Mouse (Mus musculus) layer of hippocampus, adult 2 months (tissue): ENCODE measurements at regions not wholly inside any gene's neighbourhood (a gene's known extent, or its start where the extent isn't known, plus 50 kb on each side); places are given as distances from the start of the nearest gene placed in this dataset.

Source experiments
- DNase-seq, 2 experiments: peaks; one replicate each; pipeline ENCODE4 v3.0.0; 2022; ENCODE audit warnings: low spot score in 2 of 2
- H3K27ac ChIP-seq: fragments of 200-600 bp; 2 replicates; pipeline ENCODE4 v1.8.1; 2022
- H3K4me3 ChIP-seq: fragments of 200-600 bp; 2 replicates; pipeline ENCODE4 v1.8.1; 2022; ENCODE audit warnings: mild to moderate bottlenecking
- CTCF ChIP-seq: fragments of 200-600 bp; conservative IDR thresholded peaks from 2 replicates; pipeline ENCODE4 v1.8.1; 2022; ENCODE audit warnings: antibody characterized with exemption, mild to moderate bottlenecking, moderate library complexity
- microRNA-seq, 2 experiments: library from miRNA; unstranded; fragments of <30 nt; microRNA quantifications; one replicate each; pipeline ENCODE4 v1.2.0; 2021

DNA sequence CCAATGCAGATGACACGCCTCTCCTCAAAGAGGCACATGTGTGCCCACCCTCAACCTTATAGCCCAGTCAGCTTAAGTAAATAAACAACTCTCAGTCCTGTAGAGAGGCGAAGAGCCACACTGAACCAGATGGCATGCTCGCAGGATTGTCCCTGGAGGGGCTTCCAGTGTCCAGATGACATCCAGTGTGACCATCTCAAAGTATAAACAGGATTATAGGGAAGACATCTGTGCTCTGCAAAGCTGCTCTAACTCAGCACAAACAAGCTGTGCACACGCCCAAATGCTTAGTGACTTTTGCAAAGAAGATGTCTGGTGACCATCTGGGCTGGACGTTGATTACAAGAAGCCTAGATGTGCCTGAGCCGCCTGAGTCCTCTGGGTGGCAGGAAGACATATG is 58.8 kb upstream of the Sdk1 start:
- DNase-seq: no peak
- TF ChIP-seq CTCF: no peak
- Histone ChIP-seq H3K4me3 (no peak overlapping the region), H3K27ac (no peak overlapping the region)

- TF ChIP-seq CTCF: no peak
- H3K27ac ChIP-seq: no peak overlapping the region
- H3K4me3 ChIP-seq: no peak overlapping the region
- no peak for DNase-seq
Measured at GRCm38 (mm10) chr5:141189033-141189432, 52.3 kb upstream of the Sdk1 start.

Small RNAs in the stretch of these regions (microRNA-seq; reads per million reads assigned to microRNA genes)
- gene Gm26113: 0 reads per million in 2 experiments
